Mouse (Mus musculus) embryonic facial prominence, embryonic 13.5 days (tissue): ENCODE data around the gene Acadl. TPM values are rescaled to one million over a fixed set of nuclear protein-coding genes. Genes with fewer than 3 reads are reported as not detected.

Source experiments
- ATAC-seq: fragments of 200-750 bp; cut with Nextera tagmentation; 2 replicates; pipeline ENCODE4 v1.8.0; 2017; ENCODE audit warnings: low read depth; ENCODE audit not compliant: insufficient number of reproducible peaks, insufficient read depth, low FRiP score, low TSS enrichment
- H3K27ac ChIP-seq: fragments of 300-500 bp; sonication (generic); 2 replicates; pipeline ENCODE4 v1.5.1; 2015; ENCODE audit warnings: moderate library complexity, mild to moderate bottlenecking, inconsistent platforms
- H3K27me3 ChIP-seq: fragments of 300-500 bp; sonication (generic); 2 replicates; pipeline ENCODE4 v1.6.1; 2015; ENCODE audit warnings: mild to moderate bottlenecking, inconsistent platforms
- H3K36me3 ChIP-seq: fragments of 300-500 bp; sonication (generic); 2 replicates; pipeline ENCODE4 v1.6.1; 2015; ENCODE audit warnings: mild to moderate bottlenecking, inconsistent platforms
- H3K4me1 ChIP-seq: fragments of 300-500 bp; sonication (generic); 2 replicates; pipeline ENCODE4 v1.6.1; 2015; ENCODE audit warnings: inconsistent platforms
- H3K4me2 ChIP-seq: fragments of 300-500 bp; sonication (generic); 2 replicates; pipeline ENCODE4 v1.6.1; 2015; ENCODE audit warnings: moderate library complexity, mild to moderate bottlenecking, inconsistent platforms
- H3K4me3 ChIP-seq: fragments of 300-500 bp; sonication (generic); 2 replicates; pipeline ENCODE4 v1.5.1; 2015; ENCODE audit warnings: mild to moderate bottlenecking, inconsistent platforms
- H3K9ac ChIP-seq: fragments of 300-500 bp; sonication (generic); 2 replicates; pipeline ENCODE4 v1.6.1; 2015; ENCODE audit warnings: mild to moderate bottlenecking, inconsistent platforms
- H3K9me3 ChIP-seq: fragments of 300-500 bp; sonication (generic); 2 replicates; pipeline ENCODE4 v1.6.1; 2016; ENCODE audit warnings: inconsistent platforms
- WGBS: fragments of 180-500 bp; shearing (Covaris S2); methylation state at CpG from one replicate; pipeline ENCODE4 v1.1.7; 2015; ENCODE audit warnings: mixed read lengths; 5-methylcytosine and 5-hydroxymethylcytosine counted together
- polyA plus RNA-seq: library from polyadenylated mRNA; unstranded; fragments of >200 nt; fragmentation: Nextera tagmentation; extraction: Ambion mirVana; gene quantifications from 2 replicates; pipeline ENCODE4 v1.2.1, GENCODE M21; 2015

The Acadl gene
- polyA plus RNA-seq, 1 experiment from 2014 or later: 53.5 TPM

DNA sequence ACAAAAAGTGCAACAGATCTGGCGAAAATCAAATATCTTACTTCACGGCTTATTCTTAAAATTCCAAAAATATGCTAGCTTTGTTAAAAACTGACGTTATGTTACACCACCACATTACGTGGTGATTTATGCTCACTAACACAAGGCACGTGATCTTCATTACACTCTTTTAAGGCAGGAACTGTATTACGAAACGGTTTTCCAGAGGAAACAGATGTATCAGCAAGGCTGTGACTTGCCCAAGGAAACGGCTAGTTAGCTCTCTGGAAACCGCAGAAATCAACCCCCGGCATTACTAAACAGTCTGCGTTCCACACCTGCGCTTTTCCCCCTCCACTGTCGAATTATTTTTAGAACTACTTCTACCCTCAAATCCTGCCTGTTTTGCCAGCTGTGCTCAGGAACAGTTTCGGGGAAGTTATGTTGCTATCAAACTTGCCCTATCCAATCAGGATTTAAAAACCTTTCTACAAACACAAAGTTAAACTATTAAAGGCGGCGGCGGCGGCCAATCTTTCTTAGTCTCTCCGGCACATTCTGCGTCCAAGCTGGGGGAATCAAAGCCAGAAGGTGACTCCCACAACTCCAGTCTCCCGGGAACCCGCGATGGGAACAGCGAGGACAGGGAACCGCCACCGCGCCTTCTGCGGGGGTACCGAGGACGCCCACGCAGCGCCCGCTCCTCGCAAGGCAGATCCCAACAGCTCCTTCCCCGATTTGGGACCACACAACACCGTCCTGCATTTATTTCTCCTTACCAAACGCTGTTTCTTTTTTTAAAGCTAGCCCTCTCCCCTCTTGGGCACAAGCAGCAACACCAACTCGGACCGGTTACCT is 46.9 kb downstream of the Acadl start:
- peaks cover 12% of the 10 kb centered on the region for H3K4me1 ChIP-seq
- ATAC-seq: peak; percentile 17
- H3K9ac ChIP-seq: peak overlapping the region; percentile 90
- no peaks in the 10 kb centered on the region for H3K36me3 ChIP-seq
- H3K9me3 ChIP-seq: no peaks in the 10 kb centered on the region
- WGBS: under 1% methylated on average over 39 of the region's 39 CpGs
- peak overlapping the region; percentile 98 for H3K27ac ChIP-seq
- peak overlapping the region; percentile 76 for H3K4me3 ChIP-seq
- peak overlapping the region; percentile 68 for H3K4me2 ChIP-seq
- peaks cover 7% of the 10 kb centered on the region for H3K27me3 ChIP-seq

DNA sequence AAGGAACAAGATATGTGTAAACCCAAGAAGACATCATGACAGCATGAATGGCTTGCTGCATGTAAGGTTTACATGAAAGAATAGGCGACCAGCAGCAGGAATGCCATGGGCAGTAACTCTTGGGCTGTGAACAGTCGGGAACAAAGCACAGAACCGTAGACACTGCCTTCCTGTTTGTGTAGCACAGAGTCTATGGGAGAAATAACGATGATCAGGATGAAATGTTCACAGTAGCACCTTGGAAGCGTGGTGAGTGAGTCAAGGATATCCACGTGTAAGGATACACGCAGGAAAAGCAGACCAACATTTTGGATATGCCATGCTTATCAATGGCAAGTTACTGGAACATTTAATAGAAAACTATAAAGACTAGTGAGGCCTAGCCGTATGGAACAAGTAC is 48.3 kb downstream of the Acadl start:
- no peak for ATAC-seq
- Histone ChIP-seq H3K27me3 (peaks cover 7% of the 10 kb centered on the region), H3K27ac (no peak overlapping the region), H3K9ac (no peak overlapping the region), H3K9me3 (no peaks in the 10 kb centered on the region), H3K4me2 (peak overlapping the region; percentile 68; the same call in 1 of the 2 replicates), H3K4me1 (peaks cover 6% of the 10 kb centered on the region), H3K4me3 (no peak overlapping the region), H3K36me3 (no peaks in the 10 kb centered on the region)
- 55% methylated on average over 8 of the region's 8 CpGs for WGBS

DNA sequence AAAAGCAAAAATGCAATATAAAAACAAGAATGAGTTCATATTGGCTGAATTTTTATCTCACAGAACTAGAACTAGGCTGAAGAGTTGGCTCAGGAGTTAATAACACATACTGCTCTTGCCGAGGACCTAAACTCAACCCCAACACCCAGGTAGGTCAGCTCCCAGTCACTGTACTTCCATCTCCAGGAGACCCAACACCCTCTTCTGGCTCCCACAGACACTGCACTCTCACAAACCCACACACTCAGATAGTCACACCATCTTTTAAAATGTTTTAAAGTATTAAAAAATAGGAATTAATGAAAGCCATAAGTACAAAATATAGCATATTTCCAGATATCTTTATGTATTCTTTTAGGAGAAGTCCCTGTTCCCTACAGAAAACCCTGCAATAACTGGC is 49.9 kb downstream of the Acadl start:
- Histone ChIP-seq H3K4me1 (peaks cover 6% of the 10 kb centered on the region), H3K27ac (no peak overlapping the region), H3K36me3 (no peaks in the 10 kb centered on the region), H3K27me3 (no peaks in the 10 kb centered on the region), H3K9ac (no peak overlapping the region), H3K4me2 (no peak overlapping the region), H3K4me3 (no peak overlapping the region), H3K9me3 (no peaks in the 10 kb centered on the region)
- ATAC-seq: no peak
- WGBS: 74% methylated on average over 1 of the region's 1 CpGs

DNA sequence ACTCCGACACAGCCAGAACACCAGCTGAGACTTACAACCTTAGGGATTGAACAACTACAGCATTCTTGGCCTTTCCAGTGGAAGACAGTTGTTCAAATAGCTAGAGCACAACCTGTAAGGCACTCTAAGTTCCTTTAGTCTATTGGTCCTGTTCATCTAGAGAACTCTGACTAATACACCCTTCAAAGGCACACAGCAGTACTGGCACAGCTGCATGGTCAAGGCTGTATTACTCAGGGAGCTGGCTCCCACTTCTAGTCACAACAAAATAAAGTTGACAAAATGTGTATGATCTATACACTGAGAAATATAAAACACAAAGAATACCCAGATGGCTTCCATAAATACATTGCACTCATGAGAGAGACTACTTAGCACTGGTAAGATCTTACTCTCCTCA is 56.3 kb downstream of the Acadl start:
- Histone ChIP-seq H3K36me3 (no peaks in the 10 kb centered on the region), H3K27me3 (no peaks in the 10 kb centered on the region)
- 92% methylated on average over 1 of the region's 1 CpGs for WGBS

DNA sequence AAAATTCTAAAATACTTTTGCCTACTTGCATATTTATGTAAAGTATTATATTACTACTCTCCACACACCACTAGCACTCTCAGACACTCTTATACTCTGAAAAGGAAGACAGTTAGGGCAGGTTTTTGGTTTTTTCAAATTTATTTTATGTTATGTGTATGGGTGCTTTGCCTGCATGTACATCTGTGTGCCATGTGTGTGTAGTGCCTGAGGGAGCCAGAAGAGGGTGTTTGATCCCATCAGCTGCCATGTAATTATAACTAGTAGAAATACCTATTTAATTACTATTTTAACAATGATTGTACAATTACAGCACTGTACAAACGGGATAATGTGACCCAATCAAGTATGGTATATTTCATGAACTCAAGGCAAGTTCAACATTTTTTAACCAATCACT is 57.7 kb downstream of the Acadl start:
- WGBS: 57% methylated on average over 1 of the region's 1 CpGs
- H3K9ac ChIP-seq: no peak overlapping the region

More for the DNA sequence above, 56.3 kb downstream of the Acadl start:
- H3K4me2 ChIP-seq: no peak overlapping the region
- no peak overlapping the region for H3K4me3 ChIP-seq
- no peaks in the 10 kb centered on the region for H3K4me1 ChIP-seq
- no peak overlapping the region for H3K27ac ChIP-seq
- H3K9me3 ChIP-seq: no peaks in the 10 kb centered on the region
- ATAC-seq: no peak
- H3K9ac ChIP-seq: no peak overlapping the region

DNA sequence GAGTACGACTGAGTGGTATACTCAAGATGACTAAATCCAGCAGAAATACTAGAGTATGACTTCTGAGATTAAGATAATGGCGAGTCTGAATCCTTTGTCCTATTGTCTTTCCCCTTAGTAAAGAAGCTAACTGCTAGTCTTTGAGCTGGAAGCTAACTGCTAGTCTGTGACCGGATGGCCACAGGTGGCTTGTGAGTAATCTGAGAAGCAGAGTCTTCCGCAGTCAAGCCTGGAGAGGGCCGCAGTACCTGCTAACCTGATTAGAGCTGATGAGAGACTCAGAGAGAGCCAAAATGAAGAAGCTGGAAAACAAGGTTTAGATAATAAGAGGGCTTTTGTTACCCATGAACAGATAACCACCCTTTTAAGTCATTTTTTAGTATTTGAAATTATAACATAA is 58.4 kb downstream of the Acadl start:
- Histone ChIP-seq H3K9me3 (no peaks in the 10 kb centered on the region), H3K36me3 (peaks cover 16% of the 10 kb centered on the region), H3K4me3 (no peak overlapping the region), H3K27me3 (no peaks in the 10 kb centered on the region), H3K9ac (no peak overlapping the region), H3K27ac (no peak overlapping the region), H3K4me2 (no peak overlapping the region), H3K4me1 (no peaks in the 10 kb centered on the region)
- 42% methylated on average over 5 of the region's 5 CpGs for WGBS
- no peak for ATAC-seq

More for the DNA sequence above, 57.7 kb downstream of the Acadl start:
- H3K9me3 ChIP-seq: no peaks in the 10 kb centered on the region
- no peak overlapping the region for H3K27ac ChIP-seq
- H3K36me3 ChIP-seq: peaks cover 9% of the 10 kb centered on the region
- H3K27me3 ChIP-seq: no peaks in the 10 kb centered on the region
- no peaks in the 10 kb centered on the region for H3K4me1 ChIP-seq
- H3K4me2 ChIP-seq: no peak overlapping the region
- H3K4me3 ChIP-seq: no peak overlapping the region
- ATAC-seq: no peak

DNA sequence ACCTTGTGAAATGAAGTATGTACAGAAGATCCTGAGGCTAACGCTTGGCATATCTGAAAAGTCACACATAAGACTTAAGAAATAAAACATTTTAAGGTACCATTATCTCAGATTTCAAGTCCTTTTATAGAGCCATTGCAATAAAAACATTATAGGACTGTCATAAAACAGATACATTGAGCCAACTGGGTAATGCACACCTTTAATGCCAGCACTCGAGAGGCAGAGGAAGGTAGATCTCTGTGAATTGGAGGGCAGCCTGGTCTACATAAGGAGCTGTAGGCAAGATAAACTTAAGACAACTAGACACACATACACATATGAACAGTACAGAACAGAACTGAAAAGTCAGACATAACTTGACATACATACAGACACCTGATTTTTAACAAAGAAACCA is 65.1 kb downstream of the Acadl start:
- Histone ChIP-seq H3K4me2 (no peak overlapping the region), H3K4me3 (no peak overlapping the region), H3K9ac (no peak overlapping the region), H3K27ac (no peak overlapping the region), H3K36me3 (peaks cover 21% of the 10 kb centered on the region), H3K9me3 (no peaks in the 10 kb centered on the region), H3K27me3 (no peaks in the 10 kb centered on the region), H3K4me1 (no peaks in the 10 kb centered on the region)
- WGBS: 92% methylated on average over 2 of the region's 2 CpGs
- ATAC-seq: no peak

DNA sequence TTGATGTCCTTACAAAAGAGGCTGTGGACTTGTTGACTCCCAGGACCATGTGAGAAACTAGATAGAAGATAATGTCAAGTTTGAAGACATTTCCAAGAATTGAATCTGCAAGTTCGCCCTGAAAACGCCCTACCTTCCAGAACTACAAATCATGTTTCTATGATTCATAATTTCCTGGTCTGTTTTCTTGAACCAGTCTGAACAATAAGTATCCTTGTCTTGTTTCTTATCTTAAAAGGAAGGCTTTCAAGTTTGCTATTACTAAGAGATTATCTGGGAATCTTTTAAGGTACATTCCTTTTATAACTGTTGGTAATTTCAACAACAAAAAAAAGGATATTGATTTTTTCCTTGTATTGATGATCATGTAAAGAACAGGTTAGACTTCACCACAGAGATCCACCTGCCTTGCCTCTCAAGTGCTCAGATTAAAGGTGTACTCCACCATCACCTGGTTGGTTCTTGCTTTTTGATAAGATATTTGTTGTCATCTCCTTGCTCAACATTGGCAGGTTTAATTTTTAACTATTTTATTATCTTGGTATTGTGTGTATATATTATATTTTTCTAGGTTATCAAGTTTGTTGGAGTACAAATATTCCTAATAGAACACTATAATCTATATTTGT is 70.1 kb downstream of the Acadl start:
- Histone ChIP-seq H3K27me3 (no peaks in the 10 kb centered on the region), H3K9ac (no peak overlapping the region), H3K36me3 (no peaks in the 10 kb centered on the region), H3K4me3 (no peak overlapping the region), H3K4me2 (no peak overlapping the region), H3K9me3 (no peaks in the 10 kb centered on the region), H3K27ac (no peak overlapping the region), H3K4me1 (0 out of 2 replicates have a peak, but pooled peaks cover 2% of the 10 kb centered on the region)
- WGBS: 87% methylated on average over 2 of the region's 2 CpGs
- no peak for ATAC-seq

DNA sequence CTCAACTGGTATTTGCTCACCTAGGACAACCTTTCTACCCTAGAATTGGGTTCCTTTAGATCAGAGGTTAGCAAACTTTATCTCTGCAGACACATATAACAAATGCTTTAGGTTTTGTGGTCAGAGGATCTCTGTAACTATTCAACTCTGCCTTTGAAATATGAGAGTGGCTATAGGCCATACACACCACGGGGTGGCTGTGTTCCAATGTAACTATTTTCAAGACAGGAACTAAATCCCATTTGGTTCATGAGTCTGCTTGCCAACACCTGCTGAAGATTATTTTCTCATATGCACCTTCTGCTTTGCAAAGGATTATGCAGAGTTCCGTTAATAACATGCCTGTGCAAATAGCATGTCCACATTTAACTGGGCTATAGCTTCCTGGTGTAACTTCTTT is 80.8 kb downstream of the Acadl start:
- Histone ChIP-seq H3K9ac (no peak overlapping the region), H3K4me1 (no peaks in the 10 kb centered on the region), H3K27me3 (no peaks in the 10 kb centered on the region), H3K4me3 (no peak overlapping the region), H3K36me3 (0 out of 2 replicates have a peak, but pooled peaks cover under 1% of the 10 kb centered on the region), H3K4me2 (no peak overlapping the region), H3K9me3 (no peaks in the 10 kb centered on the region), H3K27ac (no peak overlapping the region)
- 27% methylated on average over 2 of the region's 2 CpGs for WGBS
- no peak for ATAC-seq

DNA sequence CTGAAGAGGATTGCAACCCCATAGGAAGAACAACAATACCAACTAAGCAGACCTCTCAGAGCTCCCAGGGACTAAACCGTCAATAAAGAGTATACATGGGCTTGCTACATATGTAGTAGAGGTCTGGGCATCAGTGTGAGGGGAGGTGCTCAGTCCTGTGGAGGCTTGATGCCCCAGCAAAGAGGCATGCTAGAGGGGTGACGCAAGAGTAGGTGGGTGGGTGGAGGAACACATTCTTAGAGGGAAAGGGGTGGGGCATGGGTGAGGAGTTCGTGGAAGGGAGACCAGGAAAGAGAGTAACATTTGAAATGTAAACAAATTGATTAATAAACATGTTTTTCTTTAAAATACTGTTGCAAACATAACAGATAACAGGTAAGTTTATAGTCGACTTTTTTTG is 82.0 kb downstream of the Acadl start:
- WGBS: 86% methylated on average over 4 of the region's 4 CpGs
- ATAC-seq: no peak

More for the DNA sequence above, 82.0 kb downstream of the Acadl start:
- H3K4me1 ChIP-seq: no peaks in the 10 kb centered on the region
- H3K36me3 ChIP-seq: 0 out of 2 replicates have a peak, but pooled peaks cover 2% of the 10 kb centered on the region
- no peaks in the 10 kb centered on the region for H3K9me3 ChIP-seq
- H3K27ac ChIP-seq: no peak overlapping the region
- H3K9ac ChIP-seq: no peak overlapping the region
- no peaks in the 10 kb centered on the region for H3K27me3 ChIP-seq
- no peak overlapping the region for H3K4me2 ChIP-seq
- H3K4me3 ChIP-seq: no peak overlapping the region
